Mouse (Mus musculus) C2C12 (cell line): ENCODE measurements around the gene Prom1.

ENCODE experiments used
- CTCF ChIP-seq: IDR thresholded peaks from one replicate; pipeline ENCODE4 v1.5.1; 2011; ENCODE audit not compliant: control insufficient read depth, insufficient read depth, insufficient read length
- FOSL1 ChIP-seq: IDR thresholded peaks from one replicate; pipeline ENCODE4 v1.8.0; 2011; ENCODE audit warnings: mild to moderate bottlenecking, low read length; ENCODE audit not compliant: poor library complexity, insufficient read depth, severe bottlenecking
- MAX ChIP-seq: IDR thresholded peaks from one replicate; pipeline ENCODE4 v1.6.1; 2011; ENCODE audit warnings: mild to moderate bottlenecking, control low read depth
- MYOD1 ChIP-seq: IDR thresholded peaks from one replicate; pipeline ENCODE4 v1.6.1; 2011; ENCODE audit warnings: low read depth; ENCODE audit not compliant: control insufficient read depth, insufficient read length
- MYOG ChIP-seq: IDR thresholded peaks from one replicate; pipeline ENCODE4 v1.6.1; 2011; ENCODE audit not compliant: control insufficient read depth, insufficient read length; ENCODE audit errors: extremely low read depth
- USF1 ChIP-seq: IDR thresholded peaks from one replicate; pipeline ENCODE4 v1.6.1; 2011; ENCODE audit warnings: low read depth, mild to moderate bottlenecking, control low read depth, moderate library complexity

DNA sequence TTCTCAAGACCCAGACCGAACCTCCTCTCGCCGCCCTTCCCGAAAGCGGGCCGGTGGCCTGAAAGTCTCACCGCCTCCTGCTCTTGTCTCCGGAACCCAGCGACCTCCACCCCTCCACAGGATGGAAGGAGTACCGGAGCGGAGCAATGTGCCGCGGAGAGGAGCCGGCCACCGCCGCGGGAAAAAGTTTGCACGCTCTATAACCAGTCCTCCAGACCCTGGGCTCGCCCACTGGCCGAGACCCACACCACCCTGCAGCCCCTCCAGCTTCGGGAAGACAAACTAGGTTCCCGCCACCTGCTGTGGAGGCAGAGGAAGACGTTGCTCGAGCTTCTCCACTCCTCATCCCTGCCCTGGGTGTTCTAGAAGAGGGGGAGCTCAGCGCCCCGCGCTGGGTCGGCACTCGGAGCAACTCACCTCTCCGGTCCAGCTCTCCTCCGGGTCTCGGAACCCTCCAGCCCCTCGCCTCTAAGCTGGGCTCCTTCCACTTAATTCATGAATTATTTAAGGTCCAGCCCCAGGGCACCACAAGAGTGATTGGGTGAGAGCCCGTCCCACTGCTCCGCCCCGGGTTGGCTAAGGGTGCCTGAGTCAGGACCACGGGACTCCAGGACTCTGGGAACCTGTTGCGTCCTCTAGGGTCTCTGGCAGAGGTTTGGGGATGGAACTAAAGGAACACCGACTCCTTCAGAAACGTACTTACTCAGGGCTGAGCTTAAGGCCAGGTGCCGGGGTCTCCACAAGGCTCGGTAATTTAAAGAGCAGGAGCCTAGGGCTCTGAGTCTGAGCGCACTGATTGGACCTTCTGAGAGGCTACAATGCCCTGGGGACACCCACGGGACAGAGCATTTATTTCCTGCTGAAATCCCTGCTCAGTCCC, at the start of gene Prom1:
- TF ChIP-seq MAX: no peak
- no peak for TF ChIP-seq MYOG
- TF ChIP-seq MYOD1: no peak
- TF ChIP-seq CTCF: no peak
- no peak for TF ChIP-seq USF1
- no peak for TF ChIP-seq FOSL1
